Mouse (Mus musculus) neural tube, embryonic 14.5 days (tissue): ENCODE results near the gene Anapc15-ps. TPM values are rescaled to one million over a fixed set of nuclear protein-coding genes. Genes with fewer than 3 reads are reported as not detected.

Experiments
- ATAC-seq: fragments of 200-750 bp; cut with Nextera tagmentation; 2 replicates; pipeline ENCODE4 v1.8.0; 2017; ENCODE audit warnings: low read depth, mild to moderate bottlenecking, moderate TSS enrichment, moderate library complexity
- H3K27ac ChIP-seq: fragments of 300-500 bp; sonication (generic); 2 replicates; pipeline ENCODE4 v1.5.1; 2014; ENCODE audit warnings: low read depth, mild to moderate bottlenecking, control low read depth, low read length, moderate library complexity, mixed read lengths
- H3K27me3 ChIP-seq: fragments of 300-500 bp; sonication (generic); 2 replicates; pipeline ENCODE4 v1.6.1; 2014; ENCODE audit warnings: low read length; ENCODE audit not compliant: control insufficient read depth, insufficient read depth
- H3K36me3 ChIP-seq: fragments of 300-500 bp; sonication (generic); 2 replicates; pipeline ENCODE4 v1.6.1; 2014; ENCODE audit warnings: low read length, mixed read lengths; ENCODE audit not compliant: control insufficient read depth, insufficient read depth
- H3K4me1 ChIP-seq: fragments of 300-500 bp; sonication (generic); 2 replicates; pipeline ENCODE4 v1.6.1; 2014; ENCODE audit warnings: low read length; ENCODE audit not compliant: control insufficient read depth, insufficient read depth
- H3K4me2 ChIP-seq: fragments of 300-500 bp; sonication (generic); 2 replicates; pipeline ENCODE4 v1.6.1; 2014; ENCODE audit warnings: mild to moderate bottlenecking, low read depth, low read length, control low read depth
- H3K4me3 ChIP-seq: fragments of 300-500 bp; sonication (generic); 2 replicates; pipeline ENCODE4 v1.5.1; 2014; ENCODE audit warnings: low read depth, low read length, control low read depth, mixed read lengths
- H3K9ac ChIP-seq: fragments of 300-500 bp; sonication (generic); replicated peaks from 2 replicates; pipeline ENCODE4 v1.6.1; 2014; ENCODE audit warnings: low read depth, mild to moderate bottlenecking, control low read depth, low read length, mixed read lengths
- H3K9me3 ChIP-seq: fragments of 300-500 bp; sonication (generic); 2 replicates; pipeline ENCODE4 v1.6.1; 2016; ENCODE audit warnings: low read length; ENCODE audit not compliant: control insufficient read depth
- WGBS: fragments of 180-500 bp; shearing (Covaris S2); extraction: QIAGEN DNeasy Blood & Tissue Kit; methylation state at CpG from one replicate; pipeline ENCODE4 v1.1.7; 2014; 5-methylcytosine and 5-hydroxymethylcytosine counted together
- polyA plus RNA-seq: library from polyadenylated mRNA; unstranded; fragments of >200 nt; fragmentation: Nextera tagmentation; extraction: Ambion mirVana; gene quantifications from 2 replicates; pipeline ENCODE4 v1.2.1, GENCODE M21; 2014

Anapc15-ps gene
- polyA plus RNA-seq, 1 experiment from 2014 or later, result not detected

GRCm38 (mm10) chr10:95684250-95684649 lies 11.0 kb upstream of the Anapc15-ps start:
- no peaks in the 10 kb centered on the region; the same call in 1 of the 2 replicates for H3K9me3 ChIP-seq
- 98% methylated on average over 4 of the region's 4 CpGs for WGBS
- peak overlapping the region; percentile 44; the same call in 1 of the 2 replicates for H3K27ac ChIP-seq
- no peak overlapping the region for H3K4me2 ChIP-seq
- peaks cover 3% of the 10 kb centered on the region; the same call in 1 of the 2 replicates for H3K4me1 ChIP-seq
- H3K9ac ChIP-seq, result no peak overlapping the region
- no peaks in the 10 kb centered on the region for H3K36me3 ChIP-seq
- no peak overlapping the region for H3K4me3 ChIP-seq
- no peaks in the 10 kb centered on the region for H3K27me3 ChIP-seq
- no peak for ATAC-seq

DNA sequence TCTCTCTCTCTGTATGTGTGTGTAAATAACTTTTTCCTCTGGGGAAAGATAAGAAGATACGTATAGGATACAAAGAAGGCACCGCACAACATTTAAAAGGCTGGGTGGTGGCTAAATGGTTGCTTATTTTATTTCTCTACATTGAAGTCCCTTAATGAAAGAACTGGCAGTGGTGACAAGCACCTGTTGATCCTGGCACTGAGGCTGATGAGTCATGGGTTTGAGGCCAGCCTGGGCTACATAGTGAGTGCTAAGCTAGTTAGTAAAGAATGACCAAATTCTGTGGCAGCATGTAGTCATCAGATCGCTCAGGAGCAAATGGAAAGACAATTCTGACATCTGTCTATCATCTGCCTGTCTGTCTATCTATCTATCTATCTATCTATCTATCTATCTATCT lies 10.5 kb upstream of the Anapc15-ps start:
- Histone ChIP-seq H3K4me2 (no peak overlapping the region), H3K27ac (no peak overlapping the region), H3K9me3 (no peaks in the 10 kb centered on the region; the same call in 1 of the 2 replicates), H3K27me3 (no peaks in the 10 kb centered on the region), H3K9ac (no peak overlapping the region), H3K4me1 (peaks cover 3% of the 10 kb centered on the region; the same call in 1 of the 2 replicates), H3K36me3 (no peaks in the 10 kb centered on the region), H3K4me3 (no peak overlapping the region)
- ATAC-seq, result no peak
- WGBS, result 99% methylated on average over 3 of the region's 3 CpGs

GRCm38 (mm10) chr10:95682964-95683363 lies 9.7 kb upstream of the Anapc15-ps start:
- no peak overlapping the region for H3K4me3 ChIP-seq
- WGBS, result 73% methylated on average over 10 of the region's 10 CpGs
- H3K9me3 ChIP-seq, result no peaks in the 10 kb centered on the region; the same call in 1 of the 2 replicates
- ATAC-seq, result no peak
- no peaks in the 10 kb centered on the region for H3K27me3 ChIP-seq
- H3K36me3 ChIP-seq, result no peaks in the 10 kb centered on the region
- peaks cover 3% of the 10 kb centered on the region; the same call in 1 of the 2 replicates for H3K4me1 ChIP-seq
- no peak overlapping the region for H3K27ac ChIP-seq
- no peak overlapping the region for H3K4me2 ChIP-seq
- H3K9ac ChIP-seq, result no peak overlapping the region

GRCm38 (mm10) chr10:95682091-95682740 lies 9.0 kb upstream of the Anapc15-ps start:
- H3K27ac ChIP-seq, result no peak overlapping the region
- 91% methylated on average over 9 of the region's 9 CpGs for WGBS

DNA sequence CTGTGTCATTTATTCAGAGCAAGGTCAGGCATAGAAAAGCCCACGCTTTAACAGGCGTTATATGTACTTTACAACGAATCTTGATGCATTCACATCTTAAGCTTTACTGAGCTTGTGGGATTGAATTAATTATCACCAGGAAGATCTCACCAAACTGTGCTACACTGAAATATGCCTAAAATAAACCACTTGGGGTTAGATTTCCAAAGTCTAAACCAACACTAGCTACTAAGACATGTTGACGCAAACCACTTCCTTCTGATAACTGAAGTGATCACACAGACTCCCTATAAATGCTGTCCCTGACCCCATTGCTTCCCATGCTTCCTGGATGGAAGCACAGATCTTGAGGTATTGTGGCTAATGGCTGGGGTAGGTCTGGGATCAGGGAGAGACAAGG lies 8.2 kb upstream of the Anapc15-ps start:
- Histone ChIP-seq H3K4me1 (peaks cover 3% of the 10 kb centered on the region; the same call in 1 of the 2 replicates), H3K27me3 (no peaks in the 10 kb centered on the region), H3K9me3 (no peaks in the 10 kb centered on the region; the same call in 1 of the 2 replicates), H3K4me3 (no peak overlapping the region), H3K27ac (no peak overlapping the region), H3K4me2 (no peak overlapping the region), H3K36me3 (no peaks in the 10 kb centered on the region), H3K9ac (no peak overlapping the region)
- 83% methylated on average over 4 of the region's 4 CpGs for WGBS
- ATAC-seq, result no peak

More at GRCm38 (mm10) chr10:95682091-95682740, 9.0 kb upstream of the Anapc15-ps start:
- Histone ChIP-seq H3K4me1 (peaks cover 3% of the 10 kb centered on the region; the same call in 1 of the 2 replicates), H3K9me3 (no peaks in the 10 kb centered on the region; the same call in 1 of the 2 replicates), H3K9ac (no peak overlapping the region), H3K27me3 (no peaks in the 10 kb centered on the region), H3K4me2 (no peak overlapping the region), H3K4me3 (no peak overlapping the region), H3K36me3 (no peaks in the 10 kb centered on the region)
- ATAC-seq, result no peak

- Histone ChIP-seq H3K27me3 (no peaks in the 10 kb centered on the region), H3K4me3 (no peak overlapping the region), H3K36me3 (no peaks in the 10 kb centered on the region), H3K9ac (no peak overlapping the region), H3K27ac (no peak overlapping the region), H3K4me2 (peak overlapping the region; percentile 30), H3K9me3 (no peaks in the 10 kb centered on the region; the same call in 1 of the 2 replicates), H3K4me1 (peaks cover 3% of the 10 kb centered on the region; the same call in 1 of the 2 replicates)
- 55% methylated on average over 7 of the region's 7 CpGs for WGBS
- no peak for ATAC-seq
Observed at GRCm38 (mm10) chr10:95681058-95681440, 7.8 kb upstream of the Anapc15-ps start.

GRCm38 (mm10) chr10:95680153-95681057 lies 7.2 kb upstream of the Anapc15-ps start:
- ATAC-seq, result no peak

DNA sequence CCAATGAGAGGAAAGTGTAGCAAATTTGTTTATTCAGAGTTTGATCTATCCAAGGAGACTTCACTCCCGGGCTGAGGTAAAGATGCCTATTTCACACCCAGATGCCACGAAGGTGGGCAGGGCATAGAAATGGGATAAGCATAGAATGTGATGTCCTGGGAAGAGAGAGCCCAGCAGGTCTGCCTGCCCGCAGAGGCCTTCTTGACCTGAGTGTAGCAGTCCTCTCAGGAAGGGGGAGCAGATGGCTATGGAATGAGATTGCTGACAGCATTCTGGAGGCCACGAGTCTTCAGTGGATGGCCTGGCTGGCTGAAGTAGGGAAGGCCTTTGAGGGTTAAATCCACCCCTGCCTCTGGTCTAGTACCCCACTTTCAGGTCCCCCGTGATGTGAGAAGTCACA lies 5.9 kb upstream of the Anapc15-ps start:
- H3K9ac ChIP-seq, result no peak overlapping the region
- no peak overlapping the region for H3K27ac ChIP-seq

More at GRCm38 (mm10) chr10:95680153-95681057, 7.2 kb upstream of the Anapc15-ps start:
- Histone ChIP-seq H3K9me3 (no peaks in the 10 kb centered on the region; the same call in 1 of the 2 replicates), H3K36me3 (no peaks in the 10 kb centered on the region), H3K4me3 (no peak overlapping the region), H3K27ac (no peak overlapping the region), H3K9ac (no peak overlapping the region), H3K4me2 (peak overlapping the region; percentile 30), H3K4me1 (peaks cover 3% of the 10 kb centered on the region; the same call in 1 of the 2 replicates), H3K27me3 (no peaks in the 10 kb centered on the region)
- 41% methylated on average over 28 of the region's 28 CpGs for WGBS

More for the DNA sequence above, 5.9 kb upstream of the Anapc15-ps start:
- H3K4me3 ChIP-seq, result no peak overlapping the region
- H3K9me3 ChIP-seq, result no peaks in the 10 kb centered on the region; the same call in 1 of the 2 replicates
- no peaks in the 10 kb centered on the region for H3K36me3 ChIP-seq
- no peak overlapping the region for H3K4me2 ChIP-seq
- H3K4me1 ChIP-seq, result no peaks in the 10 kb centered on the region
- no peaks in the 10 kb centered on the region for H3K27me3 ChIP-seq
- no peak for ATAC-seq
- WGBS, result 92% methylated on average over 5 of the region's 5 CpGs
